Mouse (Mus musculus) testis, adult 2 months (tissue): ENCODE measurements around the gene Bud13. TPM values are rescaled to one million over a fixed set of nuclear protein-coding genes. Genes with fewer than 3 reads are reported as not detected.

ENCODE experiments used
- H3K27ac ChIP-seq: fragments of 200-500 bp; 2 replicates; pipeline ENCODE4 v1.5.1; 2012; ENCODE audit warnings: low read depth, low read length; ENCODE audit not compliant: control insufficient read depth, insufficient read depth
- H3K27me3 ChIP-seq: fragments of 200-500 bp; 2 replicates; pipeline ENCODE4 v1.6.1; 2012; ENCODE audit warnings: mild to moderate bottlenecking, low read length, moderate library complexity; ENCODE audit not compliant: control insufficient read depth, insufficient read depth
- H3K36me3 ChIP-seq: fragments of 200-500 bp; 2 replicates; pipeline ENCODE4 v1.6.1; 2012; ENCODE audit warnings: mild to moderate bottlenecking, low read length; ENCODE audit not compliant: control insufficient read depth, insufficient read depth
- H3K4me1 ChIP-seq: fragments of 200-500 bp; 2 replicates; pipeline ENCODE4 v1.6.1; 2012; ENCODE audit warnings: low read length; ENCODE audit not compliant: control insufficient read depth, insufficient read depth
- H3K4me3 ChIP-seq: fragments of 200-500 bp; 2 replicates; pipeline ENCODE4 v1.5.1; 2012; ENCODE audit warnings: low read depth, mild to moderate bottlenecking, low read length, moderate library complexity, mixed read lengths; ENCODE audit not compliant: control insufficient read depth
- CTCF ChIP-seq: fragments of 200-500 bp; IDR thresholded peaks from 2 replicates; pipeline ENCODE4 v1.5.1; 2012; ENCODE audit warnings: low read depth, mild to moderate bottlenecking, inconsistent platforms, low read length, moderate library complexity; ENCODE audit not compliant: control insufficient read depth, insufficient read depth, insufficient replicate concordance
- POLR2A ChIP-seq: fragments of 200-500 bp; IDR thresholded peaks from 2 replicates; pipeline ENCODE4 v1.6.1; 2012; ENCODE audit warnings: low read depth, mild to moderate bottlenecking, inconsistent platforms, low read length, moderate library complexity; ENCODE audit not compliant: control insufficient read depth
- polyA plus RNA-seq: library from polyadenylated mRNA; depleted of rRNA; stranded (reverse); fragments of >200 nt; gene quantifications from 2 replicates; pipeline ENCODE4 v1.2.3, GENCODE M21; 2012

The Bud13 gene
- polyA plus RNA-seq, 1 experiment, result 5.8 TPM

- Histone ChIP-seq H3K4me3 (no peak overlapping the region), H3K4me1 (no peaks in the 10 kb centered on the region), H3K36me3 (no peaks in the 10 kb centered on the region), H3K27me3 (no peaks in the 10 kb centered on the region), H3K27ac (no peak overlapping the region)
- TF ChIP-seq CTCF, result no peak
- no peak for TF ChIP-seq POLR2A
Observed at GRCm38 (mm10) chr9:46261131-46261530, 21.7 kb upstream of the Bud13 start.

GRCm38 (mm10) chr9:46268343-46268873 lies 14.4 kb upstream of the Bud13 start, which contains the start of gene Apoa5:
Gene Apoa5 (plus strand): TSS chr9:46268633.
- H3K27ac ChIP-seq, result no peak within 1 kb of the TSS
- H3K4me1 ChIP-seq, result peaks cover 2% of the 10 kb centered on the region; the same call in 1 of the 2 replicates
- no peak for TF ChIP-seq POLR2A
- TF ChIP-seq CTCF, result no peak
- no peaks in the 10 kb centered on the region for H3K36me3 ChIP-seq
- no peaks in the 10 kb centered on the region for H3K27me3 ChIP-seq
- no peak within 1 kb of the TSS for H3K4me3 ChIP-seq

DNA sequence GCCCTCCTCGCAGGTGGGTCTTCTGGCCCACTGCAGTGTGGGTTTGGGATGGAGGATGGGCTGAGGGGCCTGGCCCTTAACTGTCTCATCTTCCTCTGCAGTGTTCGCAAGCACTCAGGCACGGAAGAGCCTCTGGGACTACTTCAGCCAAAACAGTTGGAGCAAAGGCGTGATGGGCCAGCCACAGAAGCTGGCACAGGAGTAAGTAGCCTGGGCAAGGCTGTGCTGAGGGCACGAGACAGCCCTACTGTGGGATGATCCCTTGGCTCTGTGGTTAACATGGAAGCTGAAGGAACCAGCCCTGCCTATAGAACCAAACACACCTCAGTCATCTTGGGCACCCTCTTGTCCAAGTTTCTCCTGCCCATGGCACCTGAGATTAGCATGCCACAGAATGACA lies 13.7 kb upstream of the Bud13 start:
- Histone ChIP-seq H3K27me3 (no peaks in the 10 kb centered on the region), H3K27ac (no peak overlapping the region), H3K36me3 (no peaks in the 10 kb centered on the region), H3K4me1 (peaks cover 5% of the 10 kb centered on the region), H3K4me3 (no peak overlapping the region)
- no peak for TF ChIP-seq POLR2A
- no peak for TF ChIP-seq CTCF

DNA sequence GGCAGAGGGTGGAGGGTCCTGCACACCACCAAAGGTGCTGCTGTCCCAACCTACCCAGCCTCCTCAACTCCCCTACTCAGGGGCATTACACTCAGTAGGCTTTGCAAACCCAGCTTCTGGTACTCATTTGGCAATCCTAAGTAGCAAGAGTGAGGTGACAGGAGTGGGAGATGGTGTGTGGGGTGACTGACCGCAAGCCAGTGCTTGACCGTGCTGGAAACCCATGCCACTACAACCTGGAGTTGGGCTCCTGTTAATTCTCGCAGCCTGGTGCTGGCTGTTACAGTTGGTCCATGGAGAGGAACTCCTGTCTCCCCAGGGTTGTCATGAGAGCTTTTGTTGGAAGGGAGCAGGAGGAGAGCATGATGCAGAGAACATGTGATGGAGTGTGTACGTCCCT lies 12.0 kb upstream of the Bud13 start:
- peaks cover 5% of the 10 kb centered on the region for H3K4me1 ChIP-seq
- H3K27ac ChIP-seq, result no peak overlapping the region
- TF ChIP-seq CTCF (no peak), POLR2A (no peak)
- H3K4me3 ChIP-seq, result no peak overlapping the region
- H3K36me3 ChIP-seq, result peaks cover 2% of the 10 kb centered on the region; the same call in 1 of the 2 replicates
- no peaks in the 10 kb centered on the region for H3K27me3 ChIP-seq

- peaks cover 4% of the 10 kb centered on the region for H3K36me3 ChIP-seq
- no peaks in the 10 kb centered on the region for H3K27me3 ChIP-seq
- H3K4me3 ChIP-seq, result no peak overlapping the region
- H3K4me1 ChIP-seq, result peaks cover 5% of the 10 kb centered on the region
- no peak overlapping the region for H3K27ac ChIP-seq
- TF ChIP-seq CTCF (no peak), POLR2A (no peak)
Observed at GRCm38 (mm10) chr9:46272070-46272469, 10.7 kb upstream of the Bud13 start.

GRCm38 (mm10) chr9:46272677-46273454 lies 9.9 kb upstream of the Bud13 start, which contains the start of gene Zpr1:
Gene Zpr1 (plus strand): TSS chr9:46273064.
- Histone ChIP-seq H3K4me1 (peaks cover 5% of the 10 kb centered on the region), H3K27ac (peak within 1 kb of the TSS; percentile 19), H3K4me3 (peak within 1 kb of the TSS; percentile 95), H3K27me3 (no peaks in the 10 kb centered on the region), H3K36me3 (peaks cover 4% of the 10 kb centered on the region)
- TF ChIP-seq CTCF (no peak), POLR2A (peak; percentile 43; the same call in 1 of the 2 replicates)

DNA sequence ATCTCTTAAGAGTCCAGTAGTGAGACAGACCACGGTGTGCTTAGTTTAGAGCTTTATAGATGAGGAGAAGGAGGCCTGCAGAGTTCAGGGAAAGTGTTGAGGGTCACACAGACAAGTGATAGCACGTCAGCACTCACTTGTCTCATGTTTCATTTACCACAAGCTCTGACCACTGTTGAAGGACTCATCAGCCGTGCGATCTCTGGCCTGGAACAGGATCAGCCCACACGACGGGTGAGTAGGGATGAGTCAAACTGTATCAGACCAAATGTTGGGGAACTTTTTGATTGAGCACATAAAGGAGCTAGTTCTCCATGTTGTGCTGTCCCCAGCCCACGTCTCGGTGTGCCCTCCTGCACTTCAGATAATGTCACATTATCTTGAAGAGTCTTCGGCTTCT lies 8.3 kb upstream of the Bud13 start:
- no peak overlapping the region for H3K27ac ChIP-seq
- no peak overlapping the region for H3K4me3 ChIP-seq
- peaks cover 5% of the 10 kb centered on the region for H3K4me1 ChIP-seq
- no peaks in the 10 kb centered on the region for H3K27me3 ChIP-seq
- TF ChIP-seq POLR2A (no peak), CTCF (no peak)
- H3K36me3 ChIP-seq, result peaks cover 4% of the 10 kb centered on the region
